Mouse (Mus musculus) lung, embryonic 16.5 days (tissue): ENCODE results near the gene C1ql1. TPM values are rescaled to one million over a fixed set of nuclear protein-coding genes. Genes with fewer than 3 reads are reported as not detected.
A peak's percentile ranks its signal among the peaks of the same experiment; 100 is the strongest.

Experiments used
- ATAC-seq: fragments of 200-750 bp; cut with Nextera tagmentation; 2 replicates; pipeline ENCODE4 v1.8.0; 2017; ENCODE audit warnings: low read depth, mild to moderate bottlenecking, moderate library complexity
- H3K27ac ChIP-seq: fragments of 300-500 bp; sonication (generic); 2 replicates; pipeline ENCODE4 v1.5.1; 2014; ENCODE audit warnings: mild to moderate bottlenecking, control low read depth, low read length
- H3K27me3 ChIP-seq: fragments of 300-500 bp; sonication (generic); 2 replicates; pipeline ENCODE4 v1.6.1; 2014; ENCODE audit warnings: low read depth, low read length, mixed read lengths; ENCODE audit not compliant: control insufficient read depth, insufficient read depth
- H3K36me3 ChIP-seq: fragments of 300-500 bp; sonication (generic); 2 replicates; pipeline ENCODE4 v1.6.1; 2014; ENCODE audit warnings: low read length; ENCODE audit not compliant: control insufficient read depth, insufficient read depth
- H3K4me1 ChIP-seq: fragments of 300-500 bp; sonication (generic); replicated peaks from 2 replicates; pipeline ENCODE4 v1.6.1; 2014; ENCODE audit warnings: low read length, mixed read lengths; ENCODE audit not compliant: control insufficient read depth, insufficient read depth
- H3K4me2 ChIP-seq: fragments of 300-500 bp; sonication (generic); 2 replicates; pipeline ENCODE4 v1.6.1; 2014; ENCODE audit warnings: low read depth, low read length, control low read depth
- H3K4me3 ChIP-seq: fragments of 300-500 bp; sonication (generic); 2 replicates; pipeline ENCODE4 v1.5.1; 2014; ENCODE audit warnings: mild to moderate bottlenecking, low read length, control low read depth
- H3K9ac ChIP-seq: fragments of 300-500 bp; sonication (generic); 2 replicates; pipeline ENCODE4 v1.6.1; 2014; ENCODE audit warnings: low read length, control low read depth
- H3K9me3 ChIP-seq: fragments of 300-500 bp; sonication (generic); 2 replicates; pipeline ENCODE4 v1.6.1; 2016; ENCODE audit warnings: low read length; ENCODE audit not compliant: control insufficient read depth
- WGBS: fragments of 180-500 bp; shearing (Covaris S2); extraction: QIAGEN DNeasy Blood & Tissue Kit; methylation state at CpG from one replicate; pipeline ENCODE4 v1.1.7; 2014; 5-methylcytosine and 5-hydroxymethylcytosine counted together
- polyA plus RNA-seq: library from polyadenylated mRNA; unstranded; fragments of >200 nt; fragmentation: Nextera tagmentation; extraction: Ambion mirVana; gene quantifications from 2 replicates; pipeline ENCODE4 v1.2.1, GENCODE M21; 2015

C1ql1 gene
- polyA plus RNA-seq, 1 experiment from 2014 or later = 0.60 TPM

GRCm38 (mm10) chr11:102963246-102963854, 16.9 kb upstream of the C1ql1 start:
- H3K4me3 ChIP-seq = no peak overlapping the region
- peaks cover 8% of the 10 kb centered on the region; the same call in 1 of the 2 replicates for H3K4me1 ChIP-seq
- no peaks in the 10 kb centered on the region for H3K36me3 ChIP-seq
- 0 out of 2 replicates have a peak overlapping the region, but pooled peaks have one; percentile 25 for H3K9ac ChIP-seq
- WGBS = 20% methylated on average over 16 of the region's 16 CpGs
- H3K27ac ChIP-seq = no peak overlapping the region
- peak overlapping the region; percentile 17; the same call in 1 of the 2 replicates for H3K4me2 ChIP-seq
- H3K9me3 ChIP-seq = no peaks in the 10 kb centered on the region
- H3K27me3 ChIP-seq = no peaks in the 10 kb centered on the region; the same call in 1 of the 2 replicates
- no peak for ATAC-seq

DNA sequence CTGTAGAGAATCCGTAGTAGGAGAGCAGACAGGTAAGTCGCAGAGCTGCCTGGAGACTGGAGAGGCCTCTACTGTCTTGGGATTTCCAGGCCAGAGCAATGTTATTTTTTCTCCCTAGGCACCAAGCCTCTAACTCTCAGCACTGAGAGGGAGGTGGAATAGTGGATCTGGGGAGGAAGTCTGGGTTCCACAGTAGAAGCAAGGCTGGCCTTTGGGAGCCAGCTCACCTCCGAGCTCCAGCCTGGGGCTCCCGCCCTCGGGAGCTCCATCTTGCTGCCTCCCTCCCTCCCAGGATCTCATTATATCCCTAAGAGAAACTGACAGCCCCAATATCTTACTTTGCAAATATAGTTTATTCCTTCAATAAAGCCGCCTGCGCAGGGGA, 16.4 kb upstream of the C1ql1 start:
- WGBS = 50% methylated on average over 7 of the region's 7 CpGs
- Histone ChIP-seq H3K4me3 (no peak overlapping the region), H3K9ac (no peak overlapping the region), H3K27ac (no peak overlapping the region), H3K36me3 (no peaks in the 10 kb centered on the region), H3K9me3 (no peaks in the 10 kb centered on the region), H3K4me2 (0 out of 2 replicates have a peak overlapping the region, but pooled peaks have one; percentile 17), H3K27me3 (no peaks in the 10 kb centered on the region; the same call in 1 of the 2 replicates), H3K4me1 (peaks cover 9% of the 10 kb centered on the region; the same call in 1 of the 2 replicates)
- ATAC-seq = no peak

DNA sequence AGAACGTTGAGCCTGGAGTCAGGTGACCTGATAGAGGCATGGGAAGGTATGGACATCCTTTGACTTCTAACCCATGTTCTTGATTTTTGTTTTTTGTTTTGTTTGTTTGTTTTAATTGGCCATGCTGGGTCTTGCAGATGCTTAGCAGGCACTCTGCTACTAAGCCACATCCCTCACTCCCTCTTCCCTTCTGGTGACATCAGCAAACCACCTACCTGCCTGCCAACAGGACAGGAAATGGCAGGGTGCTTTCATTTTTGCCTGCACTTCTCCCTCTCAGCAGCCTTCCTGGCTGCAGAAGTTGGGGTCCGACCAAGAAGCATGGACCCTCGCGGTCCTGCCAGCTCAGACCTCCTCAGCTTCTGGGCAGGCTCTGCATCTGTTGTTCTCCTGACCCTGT, 14.6 kb upstream of the C1ql1 start:
- Histone ChIP-seq H3K4me3 (no peak overlapping the region), H3K27ac (no peak overlapping the region), H3K27me3 (peaks cover 2% of the 10 kb centered on the region; the same call in 1 of the 2 replicates), H3K9ac (no peak overlapping the region), H3K4me2 (no peak overlapping the region), H3K9me3 (no peaks in the 10 kb centered on the region), H3K4me1 (peaks cover 24% of the 10 kb centered on the region), H3K36me3 (no peaks in the 10 kb centered on the region)
- ATAC-seq = no peak
- WGBS = 91% methylated on average over 4 of the region's 4 CpGs

GRCm38 (mm10) chr11:102958870-102959269, 12.4 kb upstream of the C1ql1 start:
- H3K36me3 ChIP-seq = no peaks in the 10 kb centered on the region
- H3K4me1 ChIP-seq = peaks cover 27% of the 10 kb centered on the region
- no peaks in the 10 kb centered on the region for H3K9me3 ChIP-seq
- no peak for ATAC-seq
- no peak overlapping the region for H3K4me3 ChIP-seq
- WGBS = 75% methylated on average over 1 of the region's 1 CpGs
- no peak overlapping the region for H3K9ac ChIP-seq
- no peak overlapping the region for H3K27ac ChIP-seq
- peaks cover 11% of the 10 kb centered on the region; the same call in 1 of the 2 replicates for H3K27me3 ChIP-seq
- H3K4me2 ChIP-seq = no peak overlapping the region

GRCm38 (mm10) chr11:102958431-102958830, 11.9 kb upstream of the C1ql1 start:
- ATAC-seq = no peak
- H3K4me3 ChIP-seq = no peak overlapping the region
- no peak overlapping the region for H3K4me2 ChIP-seq
- H3K9me3 ChIP-seq = no peaks in the 10 kb centered on the region
- no peak overlapping the region for H3K9ac ChIP-seq
- peaks cover 23% of the 10 kb centered on the region for H3K4me1 ChIP-seq
- 83% methylated on average over 6 of the region's 6 CpGs for WGBS
- H3K27me3 ChIP-seq = peaks cover 12% of the 10 kb centered on the region; the same call in 1 of the 2 replicates
- no peak overlapping the region for H3K27ac ChIP-seq
- no peaks in the 10 kb centered on the region for H3K36me3 ChIP-seq

DNA sequence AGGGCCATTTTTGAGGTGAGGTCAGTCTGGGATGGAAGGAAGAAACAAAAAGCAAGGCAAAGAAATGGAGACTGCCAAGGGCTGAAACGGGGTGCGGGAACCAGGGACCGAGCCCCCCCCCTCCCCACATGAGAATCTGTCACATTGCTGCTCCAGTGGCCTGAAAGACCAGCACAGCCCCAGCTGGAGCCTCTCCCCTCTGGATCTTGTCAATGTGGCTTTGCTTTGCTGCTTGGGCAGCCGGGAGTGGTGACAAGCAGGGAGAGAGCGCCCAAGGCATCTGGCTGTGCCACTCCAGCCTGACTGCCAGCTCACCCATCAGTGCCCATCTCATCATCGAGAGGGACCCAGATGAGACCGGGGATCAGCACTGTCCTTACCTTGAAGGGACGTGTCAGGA, 11.2 kb upstream of the C1ql1 start:
- H3K36me3 ChIP-seq = no peaks in the 10 kb centered on the region
- ATAC-seq = no peak
- H3K4me3 ChIP-seq = no peak overlapping the region
- 66% methylated on average over 8 of the region's 8 CpGs for WGBS
- peaks cover 12% of the 10 kb centered on the region; the same call in 1 of the 2 replicates for H3K27me3 ChIP-seq
- H3K9me3 ChIP-seq = no peaks in the 10 kb centered on the region
- H3K9ac ChIP-seq = no peak overlapping the region
- peaks cover 19% of the 10 kb centered on the region for H3K4me1 ChIP-seq
- no peak overlapping the region for H3K4me2 ChIP-seq
- H3K27ac ChIP-seq = no peak overlapping the region

DNA sequence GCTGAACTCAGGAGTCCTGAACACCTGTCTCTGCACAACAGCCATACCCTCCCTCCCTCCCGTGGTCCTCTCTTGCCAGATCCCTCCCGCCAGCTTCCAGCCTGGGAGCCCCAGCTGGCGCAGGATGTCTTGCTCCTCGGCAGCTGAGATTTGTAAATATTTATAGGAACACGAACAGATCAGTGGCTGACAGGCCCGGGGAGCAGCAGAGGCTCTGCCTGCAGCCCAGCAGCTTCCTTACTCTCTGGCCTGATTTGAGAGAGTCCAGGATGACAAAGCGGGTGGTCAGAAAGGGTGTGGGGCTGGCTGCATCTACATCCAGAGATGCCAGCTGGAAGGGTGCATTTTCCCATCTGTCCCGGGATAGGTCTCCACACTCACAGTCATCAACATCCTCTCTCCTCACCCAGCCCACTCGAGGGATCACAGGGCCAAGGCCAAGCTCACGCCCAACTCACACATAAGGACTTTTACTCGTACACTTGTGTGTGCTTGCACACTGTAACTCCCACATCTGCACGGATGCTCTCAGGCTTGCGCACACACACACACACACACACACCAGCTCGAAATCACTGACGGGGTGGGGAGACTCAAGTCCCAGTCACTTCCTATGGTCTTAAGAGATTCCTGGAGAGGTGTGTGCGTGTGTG, 10.6 kb upstream of the C1ql1 start:
- Histone ChIP-seq H3K4me2 (no peak overlapping the region), H3K9ac (no peak overlapping the region), H3K27me3 (peaks cover 12% of the 10 kb centered on the region; the same call in 1 of the 2 replicates), H3K27ac (0 out of 2 replicates have a peak overlapping the region, but pooled peaks have one; percentile 15), H3K9me3 (no peaks in the 10 kb centered on the region), H3K36me3 (no peaks in the 10 kb centered on the region), H3K4me1 (peaks cover 19% of the 10 kb centered on the region), H3K4me3 (no peak overlapping the region)
- 23% methylated on average over 16 of the region's 16 CpGs for WGBS
- ATAC-seq = peak; percentile 94

DNA sequence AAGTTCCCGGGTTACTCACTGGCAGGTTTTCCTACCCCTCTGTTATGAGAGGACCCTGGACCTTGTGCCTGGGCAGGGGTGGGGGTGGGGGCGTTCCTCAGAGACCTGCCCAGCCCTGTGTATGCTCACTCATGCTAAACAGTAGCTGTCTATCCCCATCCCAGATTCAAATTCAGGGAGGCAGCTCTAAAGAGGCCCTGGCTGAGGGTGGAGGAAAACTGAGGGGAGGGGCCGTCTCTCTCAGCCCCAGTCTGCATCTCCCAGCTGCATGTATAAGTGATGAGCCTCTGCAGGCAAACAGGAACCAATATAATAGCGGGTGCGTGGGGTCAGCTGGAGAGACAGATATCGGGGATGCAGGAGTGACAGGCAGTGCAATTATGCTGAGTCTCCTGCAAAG, 6.4 kb upstream of the C1ql1 start:
- peaks cover 52% of the 10 kb centered on the region for H3K27me3 ChIP-seq

More for the DNA sequence above, 6.4 kb upstream of the C1ql1 start:
- Histone ChIP-seq H3K4me2 (no peak overlapping the region), H3K9me3 (no peaks in the 10 kb centered on the region), H3K4me1 (peaks cover 25% of the 10 kb centered on the region), H3K27ac (no peak overlapping the region), H3K9ac (no peak overlapping the region), H3K36me3 (no peaks in the 10 kb centered on the region), H3K4me3 (no peak overlapping the region)
- ATAC-seq = no peak
- WGBS = 36% methylated on average over 6 of the region's 6 CpGs
